Mouse (Mus musculus) intestine, embryonic 14.5 days (tissue): ENCODE results near the gene Pdap1. TPM values are rescaled to one million over a fixed set of nuclear protein-coding genes. Genes with fewer than 3 reads are reported as not detected.
A peak's percentile ranks its signal among the peaks of the same experiment; 100 is the strongest.

Source experiments
- ATAC-seq: fragments of 200-750 bp; cut with Nextera tagmentation; replicated peaks from 2 replicates; pipeline ENCODE4 v1.8.0; 2017; ENCODE audit warnings: low read depth, moderate number of reproducible peaks, moderate TSS enrichment, moderate library complexity; ENCODE audit not compliant: low FRiP score, low TSS enrichment
- DNase-seq: peaks from one replicate; pipeline ENCODE4 v3.0.0-alpha.2; 2018; ENCODE audit warnings: low spot score
- H3K27ac ChIP-seq: fragments of 300-500 bp; sonication (generic); 2 replicates; pipeline ENCODE4 v1.5.1; 2014; ENCODE audit warnings: low read depth, mild to moderate bottlenecking, control low read depth
- H3K27me3 ChIP-seq: fragments of 300-500 bp; sonication (generic); replicated peaks from 2 replicates; pipeline ENCODE4 v1.6.1; 2014; ENCODE audit warnings: low read length, control low read depth; ENCODE audit not compliant: control insufficient read depth, insufficient read depth
- H3K36me3 ChIP-seq: fragments of 300-500 bp; sonication (generic); 2 replicates; pipeline ENCODE4 v1.6.1; 2014; ENCODE audit warnings: low read length, control low read depth; ENCODE audit not compliant: control insufficient read depth, insufficient read depth
- H3K4me1 ChIP-seq: fragments of 300-500 bp; sonication (generic); replicated peaks from 2 replicates; pipeline ENCODE4 v1.6.1; 2014; ENCODE audit warnings: low read length, control low read depth, mixed read lengths; ENCODE audit not compliant: control insufficient read depth, insufficient read depth
- H3K4me2 ChIP-seq: fragments of 300-500 bp; sonication (generic); 2 replicates; pipeline ENCODE4 v1.6.1; 2014; ENCODE audit warnings: low read length
- H3K4me3 ChIP-seq: fragments of 300-500 bp; sonication (generic); 2 replicates; pipeline ENCODE4 v1.5.1; 2014; ENCODE audit warnings: low read depth, low read length, control low read depth, mixed read lengths
- H3K9ac ChIP-seq: fragments of 300-500 bp; sonication (generic); 2 replicates; pipeline ENCODE4 v1.6.1; 2014; ENCODE audit warnings: mild to moderate bottlenecking, low read length
- H3K9me3 ChIP-seq: fragments of 300-500 bp; sonication (generic); 2 replicates; pipeline ENCODE4 v1.6.1; 2016; ENCODE audit warnings: low read length, control low read depth; ENCODE audit not compliant: control insufficient read depth
- WGBS: fragments of 180-500 bp; shearing (Covaris S2); extraction: QIAGEN DNeasy Blood & Tissue Kit; methylation state at CpG from one replicate; pipeline ENCODE4 v1.1.7; 2014; 5-methylcytosine and 5-hydroxymethylcytosine counted together
- polyA plus RNA-seq: library from polyadenylated mRNA; unstranded; fragments of >200 nt; fragmentation: Nextera tagmentation; extraction: Ambion mirVana; gene quantifications from 2 replicates; pipeline ENCODE4 v1.2.1, GENCODE M21; 2014

The Pdap1 gene
- polyA plus RNA-seq, 1 experiment from 2014 or later, result 85.9 TPM

GRCm38 (mm10) chr5:145116316-145116715, 23.7 kb downstream of the Pdap1 start:
- 0 out of 2 replicates have a peak overlapping the region, but pooled peaks have one; percentile 15 for H3K9ac ChIP-seq

GRCm38 (mm10) chr5:145115736-145116135, 24.3 kb downstream of the Pdap1 start:
- Histone ChIP-seq H3K4me1 (peaks cover 20% of the 10 kb centered on the region; the same call in 1 of the 2 replicates), H3K27me3 (no peaks in the 10 kb centered on the region), H3K4me3 (peak overlapping the region; percentile 16; the same call in 1 of the 2 replicates), H3K27ac (peak overlapping the region; percentile 67), H3K9me3 (0 out of 2 replicates have a peak, but pooled peaks cover 2% of the 10 kb centered on the region), H3K9ac (no peak overlapping the region), H3K4me2 (peak overlapping the region; percentile 36; the same call in 1 of the 2 replicates), H3K36me3 (no peaks in the 10 kb centered on the region)
- DNase-seq (no peak), ATAC-seq (no peak)
- 90% methylated on average over 5 of the region's 5 CpGs for WGBS

More at GRCm38 (mm10) chr5:145116316-145116715, 23.7 kb downstream of the Pdap1 start:
- Histone ChIP-seq H3K9me3 (0 out of 2 replicates have a peak, but pooled peaks cover 2% of the 10 kb centered on the region), H3K27me3 (no peaks in the 10 kb centered on the region), H3K4me3 (peak overlapping the region; percentile 16; the same call in 1 of the 2 replicates), H3K27ac (peak overlapping the region; percentile 67), H3K4me1 (peaks cover 20% of the 10 kb centered on the region; the same call in 1 of the 2 replicates), H3K4me2 (peak overlapping the region; percentile 36), H3K36me3 (no peaks in the 10 kb centered on the region)
- DNase-seq (no peak), ATAC-seq (peak; percentile 34; the same call in 1 of the 2 replicates)
- 24% methylated on average over 4 of the region's 4 CpGs for WGBS

GRCm38 (mm10) chr5:145114606-145115473, 25.2 kb downstream of the Pdap1 start:
- Histone ChIP-seq H3K36me3 (peaks cover 8% of the 10 kb centered on the region), H3K9me3 (0 out of 2 replicates have a peak, but pooled peaks cover 2% of the 10 kb centered on the region), H3K27me3 (no peaks in the 10 kb centered on the region), H3K9ac (peak overlapping the region; percentile 76), H3K4me2 (peak overlapping the region; percentile 58), H3K4me1 (peaks cover 20% of the 10 kb centered on the region; the same call in 1 of the 2 replicates), H3K27ac (peak overlapping the region; percentile 40; the same call in 1 of the 2 replicates), H3K4me3 (peak overlapping the region; percentile 64)
- peak; percentile 44 for ATAC-seq
- peak; percentile 75 for DNase-seq
- 14% methylated on average over 40 of the region's 40 CpGs for WGBS

GRCm38 (mm10) chr5:145114071-145114605, 25.9 kb downstream of the Pdap1 start, which contains the start of gene Arpc1b:
TSS of gene Arpc1b (plus strand) at chr5:145114215.
- Histone ChIP-seq H3K36me3 (peaks cover 15% of the 10 kb centered on the region), H3K4me3 (peak within 1 kb of the TSS; percentile 64), H3K4me2 (peak within 1 kb of the TSS; percentile 58), H3K9ac (peak within 1 kb of the TSS; percentile 76), H3K9me3 (0 out of 2 replicates have a peak, but pooled peaks cover 1% of the 10 kb centered on the region), H3K27ac (peak within 1 kb of the TSS; percentile 40; the same call in 1 of the 2 replicates), H3K4me1 (peaks cover 20% of the 10 kb centered on the region; the same call in 1 of the 2 replicates), H3K27me3 (no peaks in the 10 kb centered on the region)
- peak; percentile 77 for DNase-seq
- under 1% methylated on average over 48 of the region's 53 CpGs for WGBS
- peak; percentile 77 for ATAC-seq

- H3K27ac ChIP-seq, result no peak overlapping the region
Observed at GRCm38 (mm10) chr5:145113416-145113815, 26.6 kb downstream of the Pdap1 start.

GRCm38 (mm10) chr5:145112566-145112965, 27.5 kb downstream of the Pdap1 start:
- Histone ChIP-seq H3K4me1 (peaks cover 20% of the 10 kb centered on the region; the same call in 1 of the 2 replicates), H3K36me3 (peaks cover 31% of the 10 kb centered on the region), H3K27ac (no peak overlapping the region), H3K27me3 (no peaks in the 10 kb centered on the region), H3K4me3 (no peak overlapping the region), H3K9me3 (no peaks in the 10 kb centered on the region), H3K9ac (no peak overlapping the region), H3K4me2 (no peak overlapping the region)
- DNase-seq (no peak), ATAC-seq (no peak)
- WGBS, result 80% methylated on average over 8 of the region's 8 CpGs

More at GRCm38 (mm10) chr5:145113416-145113815, 26.6 kb downstream of the Pdap1 start:
- peaks cover 22% of the 10 kb centered on the region for H3K36me3 ChIP-seq
- 37% methylated on average over 2 of the region's 2 CpGs for WGBS
- H3K4me3 ChIP-seq, result peak overlapping the region; percentile 64
- ATAC-seq (no peak), DNase-seq (no peak)
- peak overlapping the region; percentile 76; the same call in 1 of the 2 replicates for H3K9ac ChIP-seq
- peaks cover 20% of the 10 kb centered on the region; the same call in 1 of the 2 replicates for H3K4me1 ChIP-seq
- no peaks in the 10 kb centered on the region for H3K27me3 ChIP-seq
- peak overlapping the region; percentile 58 for H3K4me2 ChIP-seq
- no peaks in the 10 kb centered on the region for H3K9me3 ChIP-seq

- Histone ChIP-seq H3K4me3 (no peak overlapping the region), H3K9me3 (no peaks in the 10 kb centered on the region), H3K27ac (no peak overlapping the region), H3K4me2 (no peak overlapping the region), H3K27me3 (no peaks in the 10 kb centered on the region), H3K36me3 (peaks cover 50% of the 10 kb centered on the region), H3K9ac (no peak overlapping the region), H3K4me1 (0 out of 2 replicates have a peak, but pooled peaks cover 6% of the 10 kb centered on the region)
- 78% methylated on average over 6 of the region's 6 CpGs for WGBS
- ATAC-seq (no peak), DNase-seq (no peak)
Observed at GRCm38 (mm10) chr5:145110401-145110800, 29.6 kb downstream of the Pdap1 start.

DNA sequence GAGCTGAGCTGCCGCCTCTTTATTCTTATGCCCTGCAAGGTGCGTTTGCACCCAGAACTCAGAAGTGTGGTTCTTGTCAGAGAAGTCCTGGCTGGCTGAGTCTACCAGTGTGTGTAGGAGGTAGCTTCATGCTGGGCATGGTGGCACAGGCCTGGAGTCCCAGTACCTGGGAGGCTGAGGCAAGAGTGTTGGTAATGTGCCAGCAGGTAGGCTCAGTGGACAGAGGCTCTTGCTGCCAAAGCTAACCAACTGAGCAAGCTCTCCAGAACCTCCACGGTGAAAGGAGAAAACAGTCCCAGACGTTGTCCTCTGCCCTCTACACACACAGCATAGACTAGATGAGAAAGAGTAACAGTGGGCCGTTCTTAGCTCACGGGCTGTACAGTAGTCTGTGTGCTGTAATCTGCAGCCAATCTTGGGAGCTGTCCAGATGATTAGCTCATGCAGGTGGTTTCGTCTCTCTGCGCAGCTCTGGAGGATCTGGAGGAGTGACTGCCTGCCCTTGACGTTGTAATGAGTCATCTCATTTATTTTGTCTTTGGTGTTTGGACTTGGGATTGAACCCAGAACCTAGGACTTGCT, 34.3 kb downstream of the Pdap1 start:
- H3K4me3 ChIP-seq, result no peak overlapping the region
- 90% methylated on average over 9 of the region's 9 CpGs for WGBS
- ATAC-seq, result no peak

More for the DNA sequence above, 34.3 kb downstream of the Pdap1 start:
- H3K27me3 ChIP-seq, result no peaks in the 10 kb centered on the region
- no peak overlapping the region for H3K4me2 ChIP-seq
- no peak overlapping the region for H3K9ac ChIP-seq
- no peak for DNase-seq
- H3K9me3 ChIP-seq, result no peaks in the 10 kb centered on the region
- H3K27ac ChIP-seq, result no peak overlapping the region
- peaks cover 88% of the 10 kb centered on the region for H3K36me3 ChIP-seq
- H3K4me1 ChIP-seq, result no peaks in the 10 kb centered on the region
